Mouse (Mus musculus): ENCODE measurements at regions not wholly inside any gene's neighbourhood (a gene's known extent, or its start where the extent isn't known, plus 50 kb on each side); places are given as distances from the start of the nearest gene placed in this dataset.

DNA sequence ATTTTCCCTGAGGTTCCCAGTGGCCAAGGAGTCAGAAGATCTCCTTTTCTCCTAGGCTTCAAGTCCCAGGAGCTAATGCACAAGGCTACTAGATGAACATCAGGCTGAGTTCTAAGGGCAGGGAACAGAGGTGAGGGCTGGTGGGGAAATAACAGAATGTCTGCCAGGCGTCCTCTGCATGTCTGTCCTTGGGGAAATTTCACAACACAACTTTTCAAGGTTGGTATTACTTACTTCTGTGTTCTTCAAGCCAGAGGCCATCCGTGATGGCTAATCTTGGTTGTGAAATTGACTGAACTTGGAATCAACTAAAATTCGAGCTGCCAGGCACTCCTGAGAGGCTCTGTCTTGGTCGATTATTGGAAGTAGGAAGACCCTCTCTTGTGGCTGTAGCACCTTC, 416.6 kb downstream of the Vrk1 start:
- DNase-seq, result no peak

DNA sequence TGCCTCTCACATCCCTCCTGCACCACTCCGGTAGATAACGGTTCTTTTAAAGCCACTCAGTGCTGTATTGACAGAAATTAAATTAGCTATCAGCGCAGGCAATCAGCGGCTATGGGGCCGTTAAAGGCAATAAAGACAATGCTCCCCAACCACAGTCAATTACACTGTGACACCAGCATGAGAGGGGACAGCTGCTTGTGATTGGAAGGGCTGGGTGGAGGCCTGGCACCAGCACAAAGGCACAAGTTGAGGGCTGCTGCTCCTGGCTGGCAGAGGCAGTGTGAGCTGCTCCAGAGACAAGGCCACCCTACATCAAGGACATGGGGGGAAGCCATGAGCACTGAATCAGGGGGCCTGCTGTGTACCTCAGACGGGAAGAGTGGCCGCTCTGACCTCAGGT, 420.0 kb downstream of the Vrk1 start:
- DNase-seq, result no peak

GRCm38 (mm10) chr12:106445151-106445550, 435.1 kb downstream of the Vrk1 start:
- DNase-seq, result no peak

GRCm38 (mm10) chr12:106445976-106446375, 435.9 kb downstream of the Vrk1 start:
- DNase-seq, result no peak

DNA sequence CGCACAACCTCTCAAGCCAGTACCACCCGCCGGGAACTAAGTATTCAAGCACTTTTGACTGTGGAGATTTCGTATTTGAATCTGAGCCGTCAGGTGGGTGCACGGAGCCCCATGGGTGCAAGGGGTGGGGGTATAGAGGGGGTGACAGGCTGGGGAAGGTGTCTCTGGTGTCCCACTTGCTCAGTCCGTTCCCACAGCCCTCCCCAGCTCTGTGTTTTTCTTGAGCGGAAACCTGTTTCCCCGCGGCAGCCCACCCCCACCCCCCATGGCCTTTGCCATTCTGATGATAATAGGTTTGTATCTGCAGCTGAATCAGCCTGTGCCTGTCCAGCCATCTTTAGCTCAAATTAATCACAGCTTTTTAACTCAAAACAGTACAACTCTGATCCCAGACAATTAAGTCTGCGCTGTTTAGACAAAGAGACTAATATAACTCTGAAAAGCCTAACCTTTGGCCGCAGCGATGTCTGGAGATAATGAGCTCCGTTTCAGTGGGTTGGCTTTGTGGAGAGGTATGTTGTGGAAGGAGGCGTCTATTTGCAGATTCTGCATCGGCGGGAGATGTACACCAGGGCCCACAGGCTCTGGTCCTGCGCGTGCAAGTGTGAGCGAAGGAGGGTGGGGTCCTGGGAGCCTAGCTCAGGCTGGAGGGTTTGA, 437.0 kb downstream of the Vrk1 start:
- DNase-seq, result no peak

- DNase-seq, result no peak
Measured at GRCm38 (mm10) chr12:106448551-106448950, 438.5 kb downstream of the Vrk1 start.

DNA sequence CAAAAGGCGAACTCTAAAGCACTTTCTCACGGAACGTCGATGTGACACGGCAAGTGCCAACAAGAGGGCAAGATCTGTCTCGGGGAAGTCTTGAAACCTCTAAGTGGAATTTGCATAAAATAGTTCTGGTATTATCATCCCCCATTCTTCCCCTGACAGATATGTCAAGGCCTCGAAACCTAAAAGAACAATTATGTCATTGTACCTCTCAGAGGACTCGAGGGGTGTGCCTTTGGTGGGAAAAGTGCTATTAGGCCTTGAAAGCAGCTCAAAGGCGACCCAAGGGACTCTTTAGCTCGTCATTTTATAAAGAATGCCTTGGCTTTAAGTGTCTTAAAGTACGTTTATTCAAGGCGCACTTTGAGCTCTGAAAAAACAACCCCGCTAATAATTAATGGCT, 443.5 kb downstream of the Vrk1 start:
- DNase-seq, result no peak

DNA sequence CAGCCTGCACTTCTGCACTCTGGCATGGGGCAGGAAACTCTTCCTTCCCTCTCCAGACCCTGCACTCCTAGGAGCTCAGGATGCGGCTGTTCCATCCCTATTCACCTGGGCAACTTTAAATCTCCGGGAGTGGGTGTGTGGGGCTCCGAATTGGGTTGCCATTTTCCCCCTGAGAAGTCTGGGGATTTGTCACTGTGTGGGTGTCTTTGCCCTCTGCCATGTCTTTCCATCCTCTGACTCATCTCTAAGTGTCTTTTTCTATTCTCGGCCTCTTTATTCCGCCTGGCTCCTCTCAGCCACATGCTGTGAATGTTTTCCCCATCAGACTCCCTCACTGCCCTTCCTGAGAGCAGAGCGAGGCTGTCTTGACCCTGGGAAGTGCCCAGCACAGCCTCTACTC, 448.2 kb downstream of the Vrk1 start:
- DNase-seq, result no peak

- no peak for DNase-seq
Measured at GRCm38 (mm10) chr12:106460650-106461049, 450.6 kb downstream of the Vrk1 start.

DNA sequence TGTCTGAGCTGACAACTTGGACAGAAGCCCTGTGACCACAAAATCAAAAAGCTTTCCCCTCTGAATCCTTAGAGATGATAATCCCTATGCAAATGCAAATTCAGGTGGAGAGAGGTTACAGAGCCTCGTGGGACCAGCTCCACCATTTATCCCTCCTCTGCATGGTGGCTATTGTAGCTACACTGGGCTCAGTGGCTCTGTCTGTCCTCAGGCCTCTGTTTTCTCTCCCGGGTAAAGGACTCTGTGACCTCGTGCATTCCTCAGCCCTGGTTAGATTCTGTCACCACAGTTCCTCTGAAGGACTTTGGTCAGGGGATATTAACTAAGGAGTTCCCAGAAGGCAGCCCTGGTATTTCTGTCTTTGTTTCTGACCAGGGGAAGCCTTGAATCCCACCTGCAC, 452.3 kb downstream of the Vrk1 start:
- no peak for DNase-seq

DNA sequence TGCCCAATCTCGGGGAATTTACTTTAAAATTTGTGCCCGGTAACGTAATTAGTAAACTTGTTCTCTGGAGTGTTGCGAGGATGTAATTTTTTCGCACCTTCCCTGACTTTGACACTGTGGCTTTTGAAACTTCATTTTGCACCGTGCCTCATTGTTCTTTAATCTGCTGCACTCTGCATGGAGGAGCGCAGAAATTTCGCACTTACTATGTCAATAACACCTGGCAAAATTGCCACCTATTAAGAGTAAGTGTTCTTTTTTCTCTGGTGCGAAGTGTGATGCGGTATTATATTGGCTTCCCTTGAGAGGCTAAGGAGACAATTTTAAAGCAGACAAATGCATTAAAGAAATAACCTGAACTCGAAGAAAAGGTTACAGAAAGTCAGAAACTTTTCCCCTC, 454.7 kb downstream of the Vrk1 start:
- DNase-seq, result no peak

DNA sequence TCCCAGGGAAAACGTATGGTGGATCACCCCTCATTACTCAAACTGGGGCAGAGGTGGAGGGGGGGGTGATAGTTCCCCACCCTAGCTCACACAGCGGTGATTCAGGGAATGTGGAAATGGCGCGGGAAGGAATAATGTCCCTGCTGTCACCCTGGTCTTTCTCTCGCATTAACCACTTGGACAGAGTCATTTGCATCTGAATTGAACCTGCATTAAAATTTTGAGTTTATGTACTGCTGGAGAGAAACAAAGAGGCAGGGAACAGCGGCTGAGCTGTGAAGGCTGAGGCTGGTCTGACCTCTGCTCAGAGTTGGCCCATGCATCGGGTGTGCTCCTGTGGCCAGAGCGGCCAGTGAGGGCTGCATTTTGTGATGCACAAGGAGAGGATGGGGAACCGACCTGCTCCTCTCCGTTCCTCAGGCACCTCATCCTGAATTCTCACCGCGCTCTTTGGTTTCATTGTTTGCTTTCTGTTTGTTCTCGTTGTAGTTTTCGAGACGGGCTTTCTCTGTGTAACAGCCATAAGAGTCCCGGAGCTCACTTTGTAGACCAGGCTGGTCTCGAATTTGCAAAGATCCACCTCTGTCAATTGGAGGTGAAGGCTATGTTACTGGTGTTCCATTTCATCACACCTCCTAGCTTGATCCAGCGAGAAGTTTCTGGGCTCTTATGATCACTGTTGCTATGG, 458.3 kb downstream of the Vrk1 start:
- no peak for DNase-seq

DNA sequence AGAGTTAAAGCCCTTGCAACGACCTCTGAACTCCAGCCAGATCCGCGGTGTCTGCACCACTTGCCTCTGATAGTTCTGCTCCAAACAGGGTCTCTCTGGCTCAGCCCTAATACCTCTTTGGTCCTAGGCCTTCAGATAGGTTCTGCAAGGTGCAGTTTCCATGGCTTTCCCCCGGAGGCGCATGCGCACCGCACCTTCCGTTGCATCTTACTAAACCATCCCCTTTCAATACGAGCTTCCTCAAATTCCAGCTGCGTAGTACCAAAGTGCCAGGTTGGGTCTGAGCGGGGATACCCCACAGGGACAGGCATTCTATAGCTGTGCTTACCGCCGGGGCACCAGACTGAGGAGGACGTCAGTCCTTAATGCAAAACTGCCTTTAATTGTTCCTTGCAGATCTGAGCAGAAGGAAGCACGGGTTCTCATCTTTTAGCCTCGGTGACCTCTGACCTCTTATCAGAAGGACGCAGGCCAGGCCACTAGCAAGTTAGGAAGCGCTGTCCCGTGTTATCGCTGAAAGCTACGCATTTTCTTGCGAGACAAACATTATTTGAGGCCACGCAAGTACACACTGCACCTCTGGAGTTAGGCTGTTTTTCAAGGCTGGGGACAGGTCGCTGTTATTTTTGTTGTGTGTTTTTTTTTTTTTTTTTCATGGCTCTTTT, 464.6 kb downstream of the Vrk1 start:
- DNase-seq, result no peak

- DNase-seq, result no peak
Measured at GRCm38 (mm10) chr12:106475486-106476050, 465.5 kb downstream of the Vrk1 start.

GRCm38 (mm10) chr12:106477040-106477665, 467.1 kb downstream of the Vrk1 start:
- no peak for DNase-seq

DNA sequence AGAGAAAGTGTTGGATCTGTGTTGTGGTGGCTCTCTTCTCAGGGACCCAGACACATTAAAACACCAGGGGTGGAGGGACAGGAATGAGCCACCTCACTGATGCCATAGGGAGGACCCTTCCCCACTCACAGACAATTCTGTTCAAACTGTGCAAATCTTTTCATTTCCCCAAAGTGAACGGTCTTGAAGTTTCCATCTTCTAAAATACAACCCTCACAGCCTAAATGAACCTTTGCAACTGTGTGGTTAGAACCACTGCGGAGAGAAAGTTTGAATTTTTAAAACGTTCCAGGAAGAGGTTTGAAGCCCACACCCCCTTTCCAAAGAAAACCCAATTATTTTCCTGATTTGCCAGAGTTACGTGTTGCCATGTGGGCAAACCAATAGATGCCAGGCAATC, 467.7 kb downstream of the Vrk1 start:
- no peak for DNase-seq

DNA sequence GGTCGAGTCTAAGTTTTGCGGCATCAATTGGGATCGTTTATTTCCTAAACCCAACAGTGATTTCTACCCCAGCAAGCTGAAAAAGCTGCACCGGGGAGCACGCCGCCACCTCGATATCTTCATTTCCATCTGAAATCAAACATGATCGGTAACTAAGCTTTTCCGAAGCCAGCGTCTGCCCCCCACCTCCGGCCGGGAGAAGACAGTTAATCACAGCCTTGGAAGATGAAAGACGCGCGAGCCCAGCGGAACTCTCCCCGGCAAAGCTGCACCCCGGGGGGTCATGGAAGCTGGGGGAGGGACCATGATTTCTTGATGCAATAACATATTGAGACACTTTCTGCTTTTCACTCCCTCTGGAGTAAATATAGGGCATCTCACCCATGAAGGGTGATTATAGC, 468.4 kb downstream of the Vrk1 start:
- no peak for DNase-seq

- no peak for DNase-seq
Measured at GRCm38 (mm10) chr12:106479067-106479877, 469.2 kb downstream of the Vrk1 start.

DNA sequence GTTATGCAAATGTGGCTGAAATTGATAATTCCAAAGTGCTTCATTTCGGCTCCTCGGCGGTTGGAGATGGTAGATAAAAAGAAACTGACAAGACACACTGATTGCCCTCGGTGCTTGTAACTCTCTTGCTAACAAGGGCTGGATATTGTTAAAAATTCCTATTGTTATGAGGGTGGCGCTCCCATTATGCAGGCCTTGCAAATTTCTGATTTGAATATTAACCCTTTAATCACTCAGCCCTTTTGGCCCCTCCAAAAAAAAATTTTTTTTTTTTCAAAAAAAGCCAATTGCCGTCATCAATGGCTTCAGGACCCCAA, 469.8 kb downstream of the Vrk1 start:
- no peak for DNase-seq

GRCm38 (mm10) chr12:106480281-106481060, 470.4 kb downstream of the Vrk1 start:
- DNase-seq, result no peak

DNA sequence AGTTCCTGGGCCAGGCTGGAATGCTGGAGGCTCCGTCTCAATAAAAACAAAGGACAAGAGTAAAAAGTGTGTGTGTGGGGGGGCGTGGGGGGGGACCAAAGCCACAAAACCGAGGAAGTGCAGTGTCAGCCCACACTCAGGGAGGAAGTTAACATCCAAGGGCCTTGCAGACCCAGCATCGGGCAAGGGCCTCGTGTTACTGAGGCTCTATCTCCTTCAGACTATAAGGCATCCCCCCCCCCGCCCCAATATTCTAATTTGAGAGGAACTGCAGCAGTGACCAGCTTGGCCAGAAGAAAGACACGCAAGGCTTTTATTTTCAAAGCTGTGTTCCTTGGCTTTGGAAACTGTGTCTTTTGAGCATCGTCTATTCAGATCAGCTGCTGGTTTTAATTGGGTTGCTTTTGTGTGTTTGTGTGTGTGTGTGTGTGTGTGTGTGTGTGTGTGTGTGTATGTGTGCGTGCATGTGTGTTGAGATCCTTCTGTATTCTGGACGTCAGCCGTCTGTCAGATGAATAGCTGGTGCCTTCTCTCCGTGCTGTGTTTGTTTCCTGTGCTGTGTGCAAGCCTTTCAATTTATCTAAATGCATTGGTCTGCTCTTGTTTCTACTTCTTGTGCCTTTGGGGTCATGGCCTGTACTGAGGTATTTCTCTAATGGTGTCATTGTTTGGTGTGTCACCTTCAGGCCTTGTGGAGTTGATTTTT, 491.7 kb downstream of the Vrk1 start:
- no peak for DNase-seq

Data from cerebellum, adult 9-10 months (tissue).